Mouse (Mus musculus) urinary bladder, postnatal 36 days (tissue): ENCODE data around the gene Fgd4.
A peak's percentile ranks its signal among the peaks of the same experiment; 100 is the strongest.
"Not testable (repeated sequence)": the region's sequence is repeated elsewhere in the genome, so short reads cannot be mapped to it uniquely, and the experiment has no call there.

Source experiments
- DNase-seq, 2 experiments: peaks; one replicate each; pipeline ENCODE4 v3.0.0; 2022; ENCODE audit warnings: low spot score in 2 of 2, mixed read lengths in 1 of 2

Fgd4 gene

DNA sequence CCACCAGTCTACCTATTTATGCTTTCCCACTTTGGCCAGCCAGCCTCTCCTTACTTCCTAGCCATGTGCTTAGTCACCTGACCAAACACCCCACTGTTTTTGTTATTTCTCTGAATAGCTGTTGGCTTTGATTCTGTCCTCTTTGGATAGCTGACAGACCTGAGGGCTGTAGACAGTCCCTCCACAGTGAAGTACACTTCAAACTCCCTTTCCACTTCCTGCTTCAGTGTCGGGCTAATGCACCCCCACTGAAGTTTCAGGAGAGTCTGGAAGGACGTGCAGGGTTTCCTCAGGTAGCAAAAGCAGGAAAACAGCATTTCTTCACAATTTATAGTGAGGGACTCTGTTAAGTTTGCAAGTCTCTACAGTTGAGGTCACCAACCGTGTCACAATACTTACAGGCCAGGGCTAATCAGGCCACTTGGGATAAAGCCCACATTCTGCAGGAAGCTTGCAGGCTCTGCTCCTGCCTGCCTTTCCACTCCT is 57.4 kb downstream of the Fgd4 start:
- DNase-seq, result no peak

DNA sequence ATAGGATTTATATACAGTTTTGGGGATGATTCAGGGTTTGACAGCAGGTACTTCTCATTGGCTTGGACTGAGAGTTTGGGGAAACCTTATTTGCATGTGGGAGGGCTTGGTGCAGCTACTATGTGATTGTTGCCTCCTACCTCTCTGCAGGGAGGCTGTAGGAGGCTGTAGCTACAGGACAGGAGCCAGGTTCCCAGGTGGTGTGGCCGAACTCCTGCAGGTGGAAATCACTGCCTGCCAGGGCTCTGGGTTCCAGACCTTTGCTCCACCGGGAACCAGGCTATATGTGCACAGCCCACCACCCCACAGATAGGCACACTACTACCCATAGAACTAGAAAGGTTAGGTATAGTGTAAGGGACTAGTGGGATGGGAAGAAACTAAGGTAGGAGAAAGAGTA is 61.0 kb downstream of the Fgd4 start:
- DNase-seq, result not testable (repeated sequence)

DNA sequence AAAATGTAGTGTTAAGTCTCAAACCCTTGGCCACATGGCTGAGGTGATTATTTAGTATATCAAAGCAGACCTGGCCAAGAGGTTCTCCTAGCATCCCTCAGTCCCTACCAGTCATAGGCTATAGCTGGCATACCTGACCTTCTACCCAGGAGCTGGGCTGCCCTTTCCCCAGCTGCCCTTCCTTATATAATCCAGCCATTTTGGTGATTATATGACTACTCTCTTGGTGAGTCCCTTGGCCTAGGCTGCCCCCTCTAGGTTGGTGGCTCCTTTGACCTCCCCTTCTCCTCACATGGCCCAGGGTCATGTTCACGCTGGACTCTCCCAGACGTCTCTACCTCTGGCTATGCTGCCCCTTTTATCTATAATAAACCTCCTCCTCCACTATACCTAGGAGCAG is 65.1 kb downstream of the Fgd4 start:
- no peak for DNase-seq

DNA sequence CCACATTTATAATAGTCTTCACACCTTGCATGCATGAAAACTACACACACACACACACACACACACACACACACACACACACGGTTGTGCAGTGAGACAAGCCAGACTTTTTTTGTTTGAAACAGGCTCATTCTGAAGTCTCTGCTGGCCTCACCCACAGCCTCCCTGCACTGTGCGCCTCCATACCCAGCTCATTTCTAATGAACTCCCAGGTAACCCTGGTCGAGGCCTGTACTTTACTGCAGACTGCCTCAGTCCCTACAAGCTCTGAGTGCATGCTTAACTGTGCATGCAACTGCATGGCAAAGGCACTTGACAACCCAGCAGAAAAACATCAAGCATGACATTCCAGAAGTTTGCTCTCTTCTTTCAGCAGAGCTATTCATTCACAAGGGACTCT is 72.3 kb downstream of the Fgd4 start:
- DNase-seq, result no peak

DNA sequence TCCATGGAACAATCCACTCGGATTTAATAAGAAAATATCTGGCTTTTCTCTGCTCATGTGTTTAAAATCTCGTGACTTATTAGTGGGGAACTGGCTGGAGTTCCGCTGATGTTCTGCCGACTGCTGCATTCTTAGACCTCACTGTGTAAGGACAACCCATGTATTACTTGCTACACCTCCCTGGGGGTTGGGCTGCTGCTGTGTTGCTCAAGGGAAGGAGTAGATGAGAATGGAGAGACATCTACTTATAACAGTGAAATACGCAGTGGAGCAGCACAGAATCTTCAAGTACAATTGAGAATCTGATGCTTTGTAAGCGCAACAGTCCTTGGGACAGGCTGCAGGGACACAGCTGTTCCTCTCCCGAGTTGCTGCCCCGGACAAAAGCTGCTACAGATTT is 73.1 kb downstream of the Fgd4 start:
- DNase-seq, result peak; percentile 16 to 68

DNA sequence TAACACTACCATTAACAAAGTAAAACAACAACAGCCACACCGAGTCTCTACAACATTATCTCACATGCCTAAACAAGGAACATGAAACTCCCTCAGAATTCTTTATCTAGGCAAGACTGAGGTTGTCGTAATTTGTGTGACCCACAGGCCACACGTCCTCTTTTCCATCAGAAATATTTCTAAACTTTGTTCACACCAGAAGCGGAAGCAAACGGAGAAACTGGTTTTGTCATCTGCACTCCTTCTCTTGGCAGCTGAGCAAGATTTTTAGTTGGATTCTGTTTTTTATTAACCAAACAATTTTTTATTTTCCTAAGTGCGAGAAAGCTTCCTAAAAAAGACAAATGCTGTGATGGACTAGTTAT is 73.6 kb downstream of the Fgd4 start:
- DNase-seq, result no peak

DNA sequence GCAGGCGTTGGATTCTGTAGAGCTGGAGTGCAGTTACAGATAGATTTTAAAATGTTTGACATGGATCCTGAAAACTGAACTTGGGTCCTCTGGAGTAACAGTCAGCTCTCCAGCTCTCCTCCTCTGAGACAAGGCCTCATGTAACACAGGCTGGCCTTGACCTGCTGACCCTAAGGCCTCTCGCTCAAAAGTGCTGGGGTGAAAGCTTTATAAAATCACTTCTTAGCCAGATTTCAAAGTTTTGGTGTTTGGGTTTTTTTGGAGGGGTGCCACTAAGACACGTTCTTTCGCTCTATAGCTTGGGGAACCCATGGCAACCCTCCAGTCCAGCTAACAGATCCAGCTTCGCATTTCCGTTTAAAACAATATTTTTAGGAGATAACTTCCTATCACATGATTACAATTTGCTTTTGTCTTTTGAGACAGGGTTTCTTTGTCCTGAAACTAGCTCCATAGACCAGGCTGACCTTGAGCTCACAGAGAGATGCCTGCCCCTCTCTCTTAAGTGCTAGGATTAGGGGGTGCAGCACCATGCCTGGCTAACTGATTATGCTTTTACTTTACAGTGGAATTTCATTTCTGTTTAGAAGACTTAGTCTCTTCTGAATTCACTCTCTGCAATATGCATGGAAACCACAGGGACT is 74.1 kb downstream of the Fgd4 start:
- DNase-seq, result no peak

DNA sequence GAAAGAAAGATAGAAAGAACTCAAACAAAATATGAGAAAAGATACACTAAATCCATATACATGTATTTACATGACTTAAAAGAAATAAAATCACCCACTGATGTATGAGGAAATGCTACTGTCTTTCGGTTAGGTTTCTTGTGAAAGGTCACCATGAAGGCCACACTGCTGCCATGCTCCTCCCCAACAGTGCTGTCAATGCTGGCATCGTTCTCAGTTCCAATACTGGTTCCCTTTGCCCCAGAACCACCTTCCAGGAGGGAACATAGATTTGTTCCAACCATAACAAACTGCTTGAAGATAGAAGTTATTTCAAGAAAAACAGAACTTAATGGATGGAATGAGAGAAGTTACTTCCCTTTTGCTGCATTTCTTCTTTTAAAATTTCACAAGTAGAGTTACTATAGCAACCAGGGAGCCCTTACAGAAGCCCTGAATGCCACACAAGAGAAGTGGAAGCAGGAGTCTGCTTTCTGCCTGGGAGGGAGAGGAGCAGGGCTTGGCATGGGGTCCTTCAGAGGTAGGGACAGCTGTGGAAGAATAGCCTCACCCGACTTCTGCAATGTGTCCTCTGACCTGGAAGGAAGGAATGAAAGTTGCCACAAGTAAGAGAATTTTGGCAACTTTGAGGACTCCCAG is 75.0 kb downstream of the Fgd4 start:
- DNase-seq, result peak in 1 of 2 experiments; percentile 14

DNA sequence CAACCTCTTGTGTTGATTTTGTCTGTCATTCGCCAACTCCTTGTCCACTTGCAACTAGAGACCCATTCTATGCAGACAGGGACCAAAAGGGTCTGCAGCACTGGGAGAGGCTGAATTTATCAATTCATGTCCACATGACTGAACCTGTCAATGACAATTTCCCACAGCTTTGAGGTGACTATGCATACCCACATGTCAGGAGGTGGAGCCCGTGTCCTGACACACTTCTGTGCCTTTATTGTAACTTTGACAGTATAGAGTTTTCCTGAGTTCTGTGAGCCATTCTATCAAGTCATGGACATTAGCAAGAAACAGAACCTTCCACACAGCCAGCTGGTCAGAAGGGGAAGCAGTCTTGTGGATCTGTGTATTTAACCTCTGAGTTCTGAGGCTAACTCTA is 76.7 kb downstream of the Fgd4 start:
- DNase-seq, result no peak

DNA sequence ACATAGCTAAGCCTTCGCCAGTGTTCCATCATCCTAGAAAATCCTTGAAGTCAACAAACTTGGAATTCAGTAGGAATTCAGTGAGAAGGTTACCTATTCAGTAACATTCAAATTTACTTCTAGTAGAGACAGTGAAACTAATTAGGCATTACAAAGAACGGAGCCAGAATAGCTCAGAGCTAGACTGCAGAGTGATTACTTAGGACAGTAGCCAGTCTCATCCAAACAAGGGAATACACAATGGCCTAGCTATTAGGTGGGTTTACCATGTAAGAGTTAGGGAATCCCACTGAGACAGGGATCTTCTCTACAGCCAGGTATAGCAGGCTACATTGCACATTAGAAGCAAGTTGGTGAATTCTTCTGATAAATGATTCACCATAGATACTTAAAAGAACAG is 77.5 kb downstream of the Fgd4 start:
- not testable (repeated sequence) for DNase-seq

DNA sequence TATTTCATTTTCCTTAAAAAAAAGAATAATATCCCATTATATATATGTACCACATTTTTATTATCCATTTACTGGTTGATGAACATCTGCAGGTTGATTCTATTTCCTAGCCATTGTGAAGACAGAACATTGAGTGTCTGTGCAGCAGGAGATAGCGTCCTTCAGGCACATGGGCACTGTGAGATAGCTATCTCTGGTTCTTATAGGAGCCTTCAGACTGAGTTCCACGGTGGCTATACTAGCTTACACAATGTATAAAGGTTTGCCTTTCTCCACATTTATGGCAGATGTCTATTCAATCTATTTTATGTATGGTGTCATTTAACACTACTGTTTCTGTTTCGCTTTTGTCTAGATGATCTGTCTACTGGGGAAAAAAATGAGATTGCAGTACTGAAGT is 98.9 kb downstream of the Fgd4 start:
- no peak for DNase-seq

DNA sequence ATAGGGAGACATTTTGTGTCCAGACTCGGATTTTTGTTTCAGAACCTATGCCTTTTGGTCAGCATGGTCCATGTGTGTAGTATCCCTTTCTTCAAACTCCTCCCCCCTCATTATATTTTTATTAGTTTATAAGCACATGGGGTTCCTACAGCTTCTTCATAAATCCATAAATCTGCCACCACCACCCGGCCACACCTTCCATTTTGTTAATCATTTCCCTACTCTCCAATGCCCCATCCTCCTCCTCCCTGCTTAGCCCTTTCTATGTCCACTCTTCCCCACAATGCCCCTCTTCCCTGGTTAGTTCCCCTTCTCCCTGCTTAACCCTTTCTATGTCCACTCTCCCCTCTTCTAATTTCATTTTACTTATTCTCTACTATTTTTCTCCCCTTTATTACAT is 99.4 kb downstream of the Fgd4 start:
- DNase-seq, result no peak

DNA sequence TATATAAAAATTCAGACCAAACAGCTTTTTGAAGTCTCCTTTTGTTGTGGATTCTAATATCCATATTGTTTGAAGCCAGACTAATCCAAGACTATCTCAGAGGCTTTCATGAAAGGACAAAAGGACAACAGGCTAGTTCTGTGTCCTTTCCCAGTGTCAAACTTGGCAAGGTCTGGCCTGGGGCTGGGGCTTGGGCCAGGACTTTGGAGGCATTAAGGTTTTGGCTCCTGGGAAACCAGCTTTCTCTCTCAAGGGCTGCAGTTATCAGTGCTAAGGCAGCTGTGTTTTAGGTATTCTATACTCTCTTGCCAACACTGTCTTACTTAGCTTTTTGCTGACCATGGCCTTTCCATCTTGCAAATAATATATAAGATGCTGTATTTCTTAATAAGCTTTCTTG is 101.6 kb downstream of the Fgd4 start:
- peak in 1 of 2 experiments; percentile 27 for DNase-seq

DNA sequence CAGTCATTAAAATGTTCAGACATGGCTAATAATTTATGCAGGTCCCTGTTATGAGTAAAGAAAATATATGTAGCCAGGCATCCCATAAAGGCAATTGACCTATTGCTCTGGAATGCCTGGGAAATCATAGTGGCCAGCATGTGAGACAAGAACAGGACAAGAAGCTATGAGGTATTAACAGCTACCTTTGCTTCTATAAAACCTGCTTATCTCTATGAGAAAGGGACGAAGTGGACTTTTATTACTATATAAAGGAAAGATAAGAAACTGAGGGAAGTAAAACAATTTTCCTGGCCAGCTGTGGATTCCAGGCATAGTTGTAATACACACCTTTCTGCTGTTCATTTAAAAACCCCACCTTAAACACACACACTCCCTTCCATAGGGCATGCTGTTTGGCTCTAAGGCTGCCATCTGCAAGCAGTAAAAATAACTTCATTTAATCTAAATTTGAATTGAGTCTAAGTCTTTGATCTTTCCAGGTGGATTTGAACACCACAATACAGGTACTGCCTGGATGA is 114.8 kb downstream of the Fgd4 start:
- DNase-seq, result no peak

DNA sequence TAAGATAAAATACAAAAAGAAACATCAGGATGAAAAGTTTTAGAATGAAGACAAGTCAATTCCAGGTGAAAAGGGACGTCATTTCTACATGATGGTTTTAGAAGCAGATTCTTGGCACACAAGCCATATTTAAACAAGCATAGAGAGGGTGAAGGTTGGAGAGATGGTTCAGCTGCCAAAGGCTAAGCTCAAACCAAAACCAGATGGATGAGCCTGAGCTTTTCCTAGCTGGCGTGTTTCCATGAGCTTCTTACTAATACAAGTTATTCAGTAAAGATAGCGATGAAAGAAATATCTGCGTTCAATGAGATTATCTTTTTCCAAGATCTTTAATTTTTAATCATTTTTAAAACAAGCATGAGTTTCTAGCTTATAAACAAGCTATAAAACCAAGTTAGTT is 115.7 kb downstream of the Fgd4 start:
- DNase-seq, result no peak

DNA sequence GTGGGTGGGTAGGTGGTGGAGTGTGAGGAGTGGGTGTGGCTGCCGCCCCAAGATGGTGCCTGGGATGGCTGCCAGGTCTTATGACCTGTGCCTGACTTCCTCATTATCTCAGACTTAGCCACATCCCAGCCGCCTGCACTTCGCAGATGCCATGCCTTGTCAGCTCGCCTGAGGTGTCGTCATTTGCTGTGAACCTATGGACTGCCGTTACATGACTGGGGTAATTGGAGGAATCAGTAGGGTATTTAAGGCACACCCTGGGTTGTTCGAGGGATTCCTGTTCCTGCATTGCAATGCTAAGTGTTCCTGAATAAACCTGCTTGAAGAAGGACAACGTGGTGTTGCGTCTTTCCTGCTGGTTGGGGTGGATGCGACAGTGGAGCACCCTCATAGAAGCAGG is 126.9 kb downstream of the Fgd4 start:
- not testable (repeated sequence) for DNase-seq

DNA sequence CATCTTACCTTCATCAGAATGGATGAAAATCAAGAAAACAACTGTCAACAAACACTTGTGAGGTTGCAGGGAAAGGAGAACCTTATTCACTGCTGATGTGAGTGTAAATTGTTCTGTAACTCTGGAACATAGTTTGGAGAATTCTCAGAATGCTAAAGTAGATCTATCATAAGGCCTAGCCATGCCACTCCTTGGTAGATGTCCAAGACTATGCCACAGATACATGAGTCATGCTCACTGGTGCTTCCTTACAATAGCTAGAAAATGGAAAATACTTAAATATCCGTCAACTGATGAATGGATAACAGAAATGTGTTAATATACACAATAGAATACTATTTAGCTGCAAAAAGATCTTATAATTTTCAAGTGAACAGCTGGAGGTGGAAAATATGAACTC is 150.3 kb downstream of the Fgd4 start:
- no peak for DNase-seq

DNA sequence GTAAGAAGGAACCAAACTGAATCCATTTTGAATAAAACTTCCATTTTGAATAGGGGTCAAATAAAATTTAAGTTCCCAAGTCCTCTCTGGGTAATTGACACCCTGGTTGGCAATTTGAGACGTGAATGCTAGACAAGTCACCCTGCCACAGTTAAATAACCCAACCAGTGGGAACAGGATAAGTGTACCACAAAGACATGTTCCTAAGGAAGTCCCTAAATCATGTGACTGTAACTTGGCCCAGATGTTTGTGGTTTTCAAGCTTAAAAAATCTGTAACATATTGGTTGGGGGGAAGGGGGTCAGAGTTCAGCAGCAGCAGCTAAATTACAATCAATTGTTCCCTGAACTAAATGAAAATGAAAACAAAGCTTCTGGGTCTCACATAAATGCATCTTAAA is 161.9 kb downstream of the Fgd4 start:
- no peak for DNase-seq

DNA sequence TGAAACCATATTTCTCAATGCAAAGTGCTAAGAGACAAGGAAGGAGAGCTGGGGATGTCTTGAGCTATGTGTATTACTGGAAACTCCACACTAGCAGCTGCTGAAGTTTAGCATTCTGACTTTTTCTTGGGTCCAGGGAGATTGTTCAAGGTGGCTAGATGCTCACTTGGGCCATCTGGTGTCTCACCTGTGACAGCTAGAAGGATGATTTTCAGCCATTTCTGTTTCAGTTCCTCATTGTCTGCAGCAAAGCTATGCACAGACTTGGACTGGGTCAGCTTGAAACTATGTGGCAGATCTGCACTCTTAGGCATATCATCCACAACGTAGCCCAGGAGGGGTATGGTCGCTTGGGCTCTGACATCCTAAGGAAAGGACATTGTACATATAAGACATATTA is 177.9 kb downstream of the Fgd4 start:
- no peak for DNase-seq

DNA sequence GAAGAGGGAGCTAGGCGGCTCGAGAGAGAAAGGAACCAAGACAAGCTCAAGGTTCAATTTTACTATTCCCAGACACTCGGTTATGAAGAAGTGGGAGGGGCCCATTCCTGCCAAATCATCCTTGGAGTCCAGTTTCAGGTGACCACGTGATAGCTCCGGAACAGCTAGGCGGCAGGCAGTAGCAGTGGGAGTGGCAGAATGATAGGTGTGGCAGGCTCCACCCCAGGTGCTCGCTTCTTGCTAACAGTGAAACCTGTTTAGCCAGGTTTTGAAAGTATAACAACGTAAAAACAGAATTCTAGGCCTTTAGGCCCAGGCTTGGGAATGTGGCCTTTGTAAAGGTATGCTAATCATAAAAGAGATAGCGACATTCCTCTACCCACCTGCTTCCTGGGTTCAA is 233.1 kb downstream of the Fgd4 start:
- DNase-seq, result not testable (repeated sequence)
